Mouse (Mus musculus): ENCODE measurements around the gene Rbpms2. TPM values are rescaled to one million over a fixed set of nuclear protein-coding genes. Genes with fewer than 3 reads are reported as not detected.
A peak's percentile ranks its signal among the peaks of the same experiment; 100 is the strongest.
"Not testable (repeated sequence)": the region's sequence is repeated elsewhere in the genome, so short reads cannot be mapped to it uniquely, and the experiment has no call there.

Rbpms2 gene
- polyA plus RNA-seq, 1 experiment from 2014 or later = 4.7 TPM

DNA sequence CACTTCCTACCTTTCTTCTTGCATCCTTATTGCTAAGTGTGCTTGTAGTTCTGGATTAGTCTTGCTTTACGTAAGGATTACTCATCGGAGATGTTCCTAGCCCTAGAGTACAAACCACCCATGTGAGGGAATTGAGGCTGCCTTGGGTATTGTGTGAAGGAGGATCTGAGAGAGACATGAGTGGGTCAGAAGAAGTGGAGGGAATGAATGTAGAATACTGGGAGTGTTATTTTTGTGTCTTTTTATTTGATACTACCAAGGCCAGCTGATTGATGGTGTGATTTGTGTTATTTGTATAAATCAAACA lies 52.1 kb downstream of the Rbpms2 start:
- no peaks in the 10 kb centered on the region for H3K9me3 ChIP-seq (ENCODE audit: control insufficient read depth, low read length)
- no peak overlapping the region for H3K4me3 ChIP-seq (replicated peaks; ENCODE audit: low read length)
- peaks cover 49% of the 10 kb centered on the region for H3K4me1 ChIP-seq (replicated peaks; ENCODE audit: control insufficient read depth, insufficient read depth, low read length)
- DNase-seq (ENCODE audit: low spot score) = no peak
- no peak overlapping the region for H3K4me2 ChIP-seq (replicated peaks)
- WGBS = 94% methylated on average over 2 of the region's 2 CpGs
- H3K27ac ChIP-seq = no peak overlapping the region
- no peaks in the 10 kb centered on the region for H3K27me3 ChIP-seq (ENCODE audit: control insufficient read depth, insufficient read depth, low read length)
- 0 out of 2 replicates have a peak overlapping the region, but pooled peaks have one; percentile 16 for H3K9ac ChIP-seq
- H3K36me3 ChIP-seq (replicated peaks; ENCODE audit: control insufficient read depth, insufficient read depth) = peaks cover 6% of the 10 kb centered on the region
- no peak for ATAC-seq (ENCODE audit: low FRiP score)

DNA sequence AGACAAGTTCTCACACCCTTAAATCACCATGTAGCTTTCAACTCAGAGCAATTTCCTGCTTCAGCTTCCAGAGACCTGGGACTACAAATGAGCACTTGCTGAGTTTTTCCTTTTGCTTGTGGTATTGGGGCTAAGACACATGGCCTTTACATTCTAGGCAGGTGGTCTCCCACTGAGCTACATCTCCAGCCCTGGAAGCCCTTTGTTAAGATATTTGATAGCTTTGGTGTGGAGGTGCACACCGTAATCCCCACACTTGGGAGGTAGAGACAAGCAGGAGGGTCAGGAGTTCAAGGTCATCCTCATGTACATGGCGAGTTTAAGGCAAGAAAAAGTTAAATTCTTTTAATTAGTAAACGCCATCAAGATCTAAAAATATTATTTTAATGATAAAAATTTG lies 52.7 kb downstream of the Rbpms2 start:
- ATAC-seq (ENCODE audit: low FRiP score) (no peak), DNase-seq (ENCODE audit: low spot score) (no peak)
- Histone ChIP-seq H3K9me3 (ENCODE audit: control insufficient read depth, low read length) (no peaks in the 10 kb centered on the region), H3K4me3 (replicated peaks; ENCODE audit: low read length) (no peak overlapping the region), H3K27me3 (ENCODE audit: control insufficient read depth, insufficient read depth, low read length) (no peaks in the 10 kb centered on the region), H3K4me1 (replicated peaks; ENCODE audit: control insufficient read depth, insufficient read depth, low read length) (peaks cover 48% of the 10 kb centered on the region), H3K4me2 (replicated peaks) (no peak overlapping the region), H3K9ac (no peak overlapping the region), H3K36me3 (replicated peaks; ENCODE audit: control insufficient read depth, insufficient read depth) (peaks cover 12% of the 10 kb centered on the region), H3K27ac (no peak overlapping the region)
- 95% methylated on average over 3 of the region's 3 CpGs for WGBS

DNA sequence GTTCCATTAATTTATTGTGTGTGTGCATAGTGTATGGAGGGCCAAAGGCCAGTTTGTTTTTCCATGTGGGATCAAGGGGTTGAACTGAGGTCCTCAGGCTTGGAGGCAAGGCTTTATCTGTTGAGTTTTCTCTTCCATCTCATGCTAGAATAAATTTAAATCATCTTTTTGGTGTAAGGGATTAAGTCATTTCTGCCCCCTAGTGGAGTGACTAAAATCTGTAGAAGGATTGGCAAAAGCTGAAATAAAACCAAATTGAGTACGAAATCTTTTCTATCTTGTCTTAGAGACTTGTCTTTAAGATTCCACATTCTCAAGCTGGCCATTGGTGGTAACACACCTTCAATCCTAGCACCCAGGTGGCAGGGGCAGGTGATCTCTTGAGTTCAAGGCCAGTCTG lies 53.5 kb downstream of the Rbpms2 start:
- H3K4me3 ChIP-seq (replicated peaks; ENCODE audit: low read length) = no peak overlapping the region
- peak; percentile 61 for DNase-seq (ENCODE audit: low spot score)
- H3K27me3 ChIP-seq (ENCODE audit: control insufficient read depth, insufficient read depth, low read length) = no peaks in the 10 kb centered on the region
- WGBS = 83% methylated on average over 1 of the region's 1 CpGs
- no peaks in the 10 kb centered on the region for H3K9me3 ChIP-seq (ENCODE audit: control insufficient read depth, low read length)
- no peak overlapping the region for H3K4me2 ChIP-seq (replicated peaks)
- peaks cover 40% of the 10 kb centered on the region for H3K4me1 ChIP-seq (replicated peaks; ENCODE audit: control insufficient read depth, insufficient read depth, low read length)
- no peak overlapping the region for H3K27ac ChIP-seq
- H3K9ac ChIP-seq = no peak overlapping the region
- no peak for ATAC-seq (ENCODE audit: low FRiP score)
- peaks cover 20% of the 10 kb centered on the region for H3K36me3 ChIP-seq (replicated peaks; ENCODE audit: control insufficient read depth, insufficient read depth)

DNA sequence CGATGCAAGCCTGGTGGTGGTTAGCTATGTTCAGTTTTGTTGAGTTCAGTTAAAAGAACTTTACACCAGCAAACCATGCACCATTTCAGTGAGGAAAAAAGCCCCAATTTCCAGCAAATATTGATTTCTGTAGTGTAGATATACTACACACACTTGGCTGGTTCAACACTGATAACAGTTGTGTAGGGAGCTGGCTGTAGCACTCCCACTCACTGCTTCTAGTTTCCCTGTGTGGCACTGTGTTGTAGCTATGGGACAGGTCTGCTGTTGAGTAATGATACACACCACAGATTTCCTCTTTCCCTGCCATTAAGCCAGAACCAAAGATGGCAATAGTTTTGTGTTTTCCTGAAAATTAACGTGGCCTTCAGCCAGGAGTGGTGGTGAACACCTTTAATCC lies 55.3 kb downstream of the Rbpms2 start:
- H3K4me3 ChIP-seq (replicated peaks; ENCODE audit: low read length) = no peak overlapping the region
- DNase-seq (ENCODE audit: low spot score) = no peak
- no peaks in the 10 kb centered on the region for H3K9me3 ChIP-seq (ENCODE audit: control insufficient read depth, low read length)
- H3K36me3 ChIP-seq (replicated peaks; ENCODE audit: control insufficient read depth, insufficient read depth) = peaks cover 30% of the 10 kb centered on the region
- 88% methylated on average over 2 of the region's 2 CpGs for WGBS
- H3K27ac ChIP-seq = no peak overlapping the region
- ATAC-seq (ENCODE audit: low FRiP score) = no peak
- H3K9ac ChIP-seq = no peak overlapping the region
- no peak overlapping the region for H3K4me2 ChIP-seq (replicated peaks)
- H3K27me3 ChIP-seq (ENCODE audit: control insufficient read depth, insufficient read depth, low read length) = no peaks in the 10 kb centered on the region
- H3K4me1 ChIP-seq (replicated peaks; ENCODE audit: control insufficient read depth, insufficient read depth, low read length) = peaks cover 22% of the 10 kb centered on the region

DNA sequence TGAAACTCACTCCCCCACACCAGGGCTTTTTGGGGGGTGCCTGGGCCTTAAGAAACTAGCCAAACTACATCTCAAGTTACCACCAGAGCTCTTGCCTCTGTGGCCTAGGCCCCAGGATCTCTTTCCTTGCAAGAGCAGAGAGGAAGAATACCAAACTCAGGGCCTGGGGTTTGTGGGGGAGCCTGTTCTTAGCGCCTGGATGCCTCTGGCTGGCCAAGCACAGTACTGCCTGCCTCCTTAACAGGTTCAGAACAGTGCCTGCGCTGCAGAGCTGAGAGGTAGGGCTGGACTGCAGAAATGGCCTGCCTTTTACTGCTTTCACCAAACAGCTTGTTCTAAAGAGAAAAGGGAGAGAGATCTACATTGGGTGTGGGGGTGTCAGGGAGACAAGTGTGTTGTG lies 60.4 kb downstream of the Rbpms2 start:
- H3K4me2 ChIP-seq (replicated peaks); DNase-seq (ENCODE audit: low spot score); H3K9ac ChIP-seq; H3K27ac ChIP-seq; ATAC-seq (ENCODE audit: low FRiP score); H3K27me3 ChIP-seq (ENCODE audit: control insufficient read depth, insufficient read depth, low read length); H3K4me3 ChIP-seq (replicated peaks; ENCODE audit: low read length); H3K4me1 ChIP-seq (replicated peaks; ENCODE audit: control insufficient read depth, insufficient read depth, low read length); H3K9me3 ChIP-seq (ENCODE audit: control insufficient read depth, low read length): not testable (repeated sequence)
- WGBS = 56% methylated on average over 2 of the region's 2 CpGs
- peaks cover 75% of the 10 kb centered on the region for H3K36me3 ChIP-seq (replicated peaks; ENCODE audit: control insufficient read depth, insufficient read depth)

DNA sequence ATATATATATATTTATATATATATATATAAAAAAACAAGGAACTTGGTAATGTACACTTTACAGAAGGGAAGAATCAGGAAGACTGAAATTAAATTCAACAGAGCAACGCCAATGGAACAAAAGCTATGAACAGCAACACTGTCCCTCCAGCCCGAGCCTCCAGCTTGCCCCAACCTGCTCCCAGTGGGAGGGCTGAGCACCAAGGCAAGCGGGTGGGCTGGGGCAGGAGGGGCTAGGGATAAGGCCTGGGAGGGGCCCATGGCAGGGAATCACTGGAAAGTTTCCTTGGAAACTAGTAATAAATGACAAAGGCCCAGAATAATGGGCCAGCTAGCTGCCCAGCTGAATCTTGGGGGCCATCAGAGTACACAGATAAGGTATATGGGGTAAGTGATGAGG lies 63.0 kb downstream of the Rbpms2 start:
- Histone ChIP-seq H3K4me2 (replicated peaks) (no peak overlapping the region), H3K27me3 (ENCODE audit: control insufficient read depth, insufficient read depth, low read length) (no peaks in the 10 kb centered on the region), H3K27ac (peak overlapping the region; percentile 36; the same call in 1 of the 2 replicates), H3K36me3 (replicated peaks; ENCODE audit: control insufficient read depth, insufficient read depth) (peaks cover 86% of the 10 kb centered on the region), H3K4me1 (replicated peaks; ENCODE audit: control insufficient read depth, insufficient read depth, low read length) (peaks cover 9% of the 10 kb centered on the region; the same call in 1 of the 2 replicates), H3K9ac (no peak overlapping the region), H3K9me3 (ENCODE audit: control insufficient read depth, low read length) (no peaks in the 10 kb centered on the region), H3K4me3 (replicated peaks; ENCODE audit: low read length) (no peak overlapping the region)
- DNase-seq (ENCODE audit: low spot score) (no peak), ATAC-seq (ENCODE audit: low FRiP score) (no peak)
- 8% methylated on average over 3 of the region's 3 CpGs for WGBS

DNA sequence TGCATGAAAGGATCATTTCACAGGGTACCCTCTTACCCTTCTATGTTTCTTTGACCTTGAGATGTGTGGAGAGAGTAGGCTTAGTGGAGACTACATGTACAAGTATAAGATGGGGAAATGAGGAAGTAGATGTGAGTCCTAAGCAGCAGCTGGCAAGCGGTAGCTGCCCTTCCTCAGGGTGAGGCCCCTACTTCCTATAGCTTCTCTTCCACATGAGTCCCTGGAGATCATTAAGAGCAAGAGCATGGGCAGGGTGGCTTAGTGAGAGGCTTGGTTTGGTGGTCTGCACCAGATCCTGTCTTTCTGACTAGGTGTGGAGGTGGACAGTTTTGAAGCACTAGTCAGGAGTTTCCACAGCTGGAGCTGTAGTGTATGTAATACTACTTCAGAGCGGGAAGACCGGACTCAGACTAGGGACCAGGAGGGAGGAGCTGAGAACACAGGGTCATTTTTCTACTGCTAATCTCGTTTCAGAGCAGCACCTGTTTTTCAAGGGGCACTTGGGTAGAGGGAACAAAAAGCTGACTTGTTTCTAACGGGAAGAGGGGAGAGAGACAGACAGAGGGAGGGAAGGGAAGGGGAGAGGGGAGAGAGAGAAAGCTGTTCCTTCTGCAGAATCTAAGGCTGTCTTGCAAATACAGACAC lies 63.6 kb downstream of the Rbpms2 start:
- 36% methylated on average over 5 of the region's 5 CpGs for WGBS
- Histone ChIP-seq H3K36me3 (replicated peaks; ENCODE audit: control insufficient read depth, insufficient read depth) (peaks cover 86% of the 10 kb centered on the region), H3K27me3 (ENCODE audit: control insufficient read depth, insufficient read depth, low read length) (no peaks in the 10 kb centered on the region), H3K4me3 (replicated peaks; ENCODE audit: low read length) (no peak overlapping the region), H3K4me1 (replicated peaks; ENCODE audit: control insufficient read depth, insufficient read depth, low read length) (peaks cover 9% of the 10 kb centered on the region; the same call in 1 of the 2 replicates), H3K9me3 (ENCODE audit: control insufficient read depth, low read length) (no peaks in the 10 kb centered on the region), H3K4me2 (replicated peaks) (no peak overlapping the region), H3K27ac (peak overlapping the region; percentile 36; the same call in 1 of the 2 replicates), H3K9ac (no peak overlapping the region)
- ATAC-seq (ENCODE audit: low FRiP score) (no peak), DNase-seq (ENCODE audit: low spot score) (no peak)

DNA sequence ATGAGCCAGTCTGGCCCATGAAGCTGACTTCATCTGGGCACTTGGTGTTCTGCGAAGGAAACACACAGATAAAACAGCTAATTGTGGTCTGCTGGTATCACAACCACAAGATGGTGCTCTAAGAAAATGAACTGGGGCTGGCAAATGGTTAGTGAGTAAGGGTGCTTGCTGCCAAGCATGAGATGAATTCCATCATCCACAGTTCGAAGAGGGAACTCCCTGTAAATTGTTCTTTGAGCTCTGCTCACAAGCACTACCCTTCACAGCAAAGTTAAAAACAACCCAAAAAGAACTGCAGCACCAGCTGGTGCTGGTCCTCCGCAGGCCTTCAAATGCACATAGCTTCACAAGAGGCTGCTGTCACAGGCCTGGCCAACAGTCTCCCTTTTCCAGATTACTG lies 66.2 kb downstream of the Rbpms2 start:
- H3K36me3 ChIP-seq (replicated peaks; ENCODE audit: control insufficient read depth, insufficient read depth) = peaks cover 96% of the 10 kb centered on the region
- peaks cover 9% of the 10 kb centered on the region; the same call in 1 of the 2 replicates for H3K4me1 ChIP-seq (replicated peaks; ENCODE audit: control insufficient read depth, insufficient read depth, low read length)
- H3K4me3 ChIP-seq (replicated peaks; ENCODE audit: low read length) = no peak overlapping the region
- no peaks in the 10 kb centered on the region for H3K9me3 ChIP-seq (ENCODE audit: control insufficient read depth, low read length)
- WGBS = 71% methylated on average over 3 of the region's 3 CpGs
- no peak overlapping the region for H3K9ac ChIP-seq
- no peak for ATAC-seq (ENCODE audit: low FRiP score)
- H3K27ac ChIP-seq = no peak overlapping the region
- no peak overlapping the region for H3K4me2 ChIP-seq (replicated peaks)
- no peaks in the 10 kb centered on the region for H3K27me3 ChIP-seq (ENCODE audit: control insufficient read depth, insufficient read depth, low read length)
- DNase-seq (ENCODE audit: low spot score) = peak; percentile 64

DNA sequence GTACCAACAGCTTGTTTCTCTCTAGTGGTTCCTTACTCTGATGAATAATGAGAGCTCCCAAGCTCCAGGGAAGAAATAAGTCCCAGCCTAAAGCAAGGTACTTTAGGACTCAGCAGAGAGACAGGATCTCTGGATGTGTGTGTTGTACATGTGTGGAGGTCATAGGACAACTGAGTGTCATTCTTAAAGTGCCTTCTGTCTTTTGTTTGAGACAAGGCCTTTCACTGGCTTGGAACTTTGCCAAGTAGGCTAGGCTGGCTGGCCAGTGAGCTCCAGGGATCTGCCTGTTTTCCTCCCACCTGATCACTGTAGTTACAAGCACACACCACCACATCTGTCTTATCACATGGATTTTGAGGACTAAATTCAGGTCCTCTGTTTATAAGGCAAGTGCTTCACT lies 66.9 kb downstream of the Rbpms2 start:
- ATAC-seq (ENCODE audit: low FRiP score) (no peak), DNase-seq (ENCODE audit: low spot score) (peak; percentile 38)
- peaks cover 94% of the 10 kb centered on the region for H3K36me3 ChIP-seq (replicated peaks; ENCODE audit: control insufficient read depth, insufficient read depth)

DNA sequence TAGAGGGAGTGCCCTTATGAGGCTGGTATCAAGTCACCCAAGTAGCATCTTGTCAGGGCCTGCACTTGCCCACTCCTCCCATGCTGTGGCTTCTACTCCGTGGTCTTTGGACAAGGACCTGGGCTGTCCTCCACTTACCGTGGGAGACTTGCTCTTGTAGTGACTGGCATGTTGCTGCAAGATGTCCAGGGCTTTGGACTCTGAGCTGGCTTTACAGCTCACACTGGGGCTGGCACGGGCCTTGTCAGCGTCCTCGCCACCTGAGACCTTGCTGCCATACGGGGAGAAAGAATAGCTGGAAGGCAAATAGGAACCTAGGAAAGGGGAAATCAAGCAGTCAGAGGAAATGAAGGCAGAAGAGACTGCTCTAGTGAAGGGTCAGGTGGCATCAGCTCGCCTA lies 67.9 kb downstream of the Rbpms2 start:
- Histone ChIP-seq H3K27ac (no peak overlapping the region), H3K36me3 (replicated peaks; ENCODE audit: control insufficient read depth, insufficient read depth) (peaks cover 96% of the 10 kb centered on the region), H3K4me3 (replicated peaks; ENCODE audit: low read length) (no peak overlapping the region), H3K9ac (peak overlapping the region; percentile 8; the same call in 1 of the 2 replicates), H3K4me2 (replicated peaks) (no peak overlapping the region), H3K9me3 (ENCODE audit: control insufficient read depth, low read length) (no peaks in the 10 kb centered on the region), H3K27me3 (ENCODE audit: control insufficient read depth, insufficient read depth, low read length) (no peaks in the 10 kb centered on the region), H3K4me1 (replicated peaks; ENCODE audit: control insufficient read depth, insufficient read depth, low read length) (peaks cover 9% of the 10 kb centered on the region; the same call in 1 of the 2 replicates)
- ATAC-seq (ENCODE audit: low FRiP score) (no peak), DNase-seq (ENCODE audit: low spot score) (no peak)
- WGBS = 82% methylated on average over 7 of the region's 7 CpGs

More for the DNA sequence above, 66.9 kb downstream of the Rbpms2 start:
- no peak overlapping the region for H3K4me2 ChIP-seq (replicated peaks)
- H3K9ac ChIP-seq = no peak overlapping the region
- no peak overlapping the region for H3K4me3 ChIP-seq (replicated peaks; ENCODE audit: low read length)
- H3K27ac ChIP-seq = peak overlapping the region; percentile 40; the same call in 1 of the 2 replicates
- H3K9me3 ChIP-seq (ENCODE audit: control insufficient read depth, low read length) = no peaks in the 10 kb centered on the region
- H3K4me1 ChIP-seq (replicated peaks; ENCODE audit: control insufficient read depth, insufficient read depth, low read length) = peaks cover 9% of the 10 kb centered on the region; the same call in 1 of the 2 replicates
- H3K27me3 ChIP-seq (ENCODE audit: control insufficient read depth, insufficient read depth, low read length) = no peaks in the 10 kb centered on the region
